Mouse (Mus musculus): ENCODE data around the gene Ppp3ca.

The Ppp3ca gene

DNA sequence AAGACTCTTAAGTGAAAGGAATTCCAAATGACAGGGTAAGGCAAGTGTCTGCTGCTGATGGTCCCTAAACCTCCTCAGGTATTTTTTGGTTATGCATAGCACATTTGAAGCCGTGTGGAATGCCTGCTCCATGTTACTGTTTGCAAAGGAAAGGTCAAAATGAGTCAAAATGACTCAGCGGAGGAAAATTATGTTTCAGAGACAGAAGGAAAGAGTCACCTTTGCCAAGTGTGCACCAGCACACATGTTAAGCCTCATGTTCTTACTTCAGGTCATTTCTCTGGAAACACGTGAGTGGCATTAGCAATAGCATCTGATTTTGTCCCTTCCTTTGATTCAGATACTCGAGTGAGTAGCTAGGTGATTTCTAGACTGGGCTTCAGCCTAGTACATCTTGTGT is 186.1 kb downstream of the Ppp3ca start:
- no peak for DNase-seq (ENCODE audit: low spot score in 2 of 2)

- DNase-seq (ENCODE audit: low spot score in 2 of 2), result no peak
Observed at GRCm38 (mm10) chr3:136862051-136862837, 192.3 kb downstream of the Ppp3ca start.

DNA sequence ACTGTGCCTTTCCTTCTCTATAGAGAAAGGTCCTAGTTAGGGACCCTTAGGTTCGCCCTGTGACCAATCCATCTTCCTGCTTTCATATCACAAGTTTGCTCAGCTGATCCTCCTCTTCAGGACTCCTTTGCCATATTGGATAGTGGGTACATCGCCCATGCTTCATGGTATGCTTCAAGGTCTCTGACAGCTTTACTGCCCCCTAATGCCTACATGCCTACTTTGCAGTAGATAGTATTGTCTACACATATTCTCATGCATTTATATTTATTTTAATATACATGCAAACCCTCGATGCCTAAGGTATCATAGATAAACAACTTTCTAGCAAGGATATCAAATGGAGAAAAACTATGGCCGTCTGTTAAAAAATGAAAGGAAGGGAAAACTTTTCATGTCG is 193.2 kb downstream of the Ppp3ca start:
- DNase-seq (ENCODE audit: low spot score in 2 of 2), result no peak

GRCm38 (mm10) chr3:136864306-136864705 is 194.4 kb downstream of the Ppp3ca start:
- no peak for DNase-seq (ENCODE audit: low spot score in 2 of 2)

DNA sequence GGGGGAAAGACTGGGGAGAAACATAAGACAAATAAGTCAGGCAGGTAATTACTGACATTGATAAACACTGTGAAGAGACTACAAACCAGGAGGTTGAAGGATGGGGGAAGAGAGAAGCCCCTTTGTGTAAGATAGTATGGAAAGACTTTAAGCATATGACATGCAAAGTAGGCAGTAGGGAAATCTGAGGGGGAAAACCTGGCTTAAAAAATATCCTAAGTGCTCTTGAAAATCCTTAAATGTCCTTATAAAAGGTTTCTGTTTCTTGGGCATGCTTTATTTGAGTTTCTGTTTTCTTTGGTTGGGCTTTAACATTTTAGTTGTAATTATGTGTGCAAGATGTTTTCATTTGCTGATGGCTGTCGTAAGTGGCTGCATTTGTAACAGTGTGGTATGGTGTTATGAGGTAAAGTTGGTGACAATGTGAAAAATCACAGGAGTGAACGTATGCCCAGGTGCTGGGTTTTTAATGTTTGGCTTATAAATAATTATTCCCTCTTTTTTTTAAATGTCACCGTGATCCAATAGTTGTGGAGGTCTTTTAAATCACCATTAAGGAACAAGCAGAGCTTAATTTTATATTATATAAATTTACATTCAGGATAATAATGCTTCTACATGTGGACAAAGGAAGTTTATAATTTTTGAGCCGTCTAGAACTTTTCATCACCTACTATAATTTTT is 195.4 kb downstream of the Ppp3ca start:
- DNase-seq (ENCODE audit: low spot score in 2 of 2), result no peak

- no peak for DNase-seq (ENCODE audit: low spot score in 2 of 2)
Observed at GRCm38 (mm10) chr3:136866095-136866494, 196.2 kb downstream of the Ppp3ca start.

GRCm38 (mm10) chr3:136866571-136866970 is 196.6 kb downstream of the Ppp3ca start:
- no peak for DNase-seq (ENCODE audit: low spot score in 2 of 2)

- no peak for DNase-seq (ENCODE audit: low spot score in 2 of 2)
Observed at GRCm38 (mm10) chr3:136867366-136867765, 197.4 kb downstream of the Ppp3ca start.

DNA sequence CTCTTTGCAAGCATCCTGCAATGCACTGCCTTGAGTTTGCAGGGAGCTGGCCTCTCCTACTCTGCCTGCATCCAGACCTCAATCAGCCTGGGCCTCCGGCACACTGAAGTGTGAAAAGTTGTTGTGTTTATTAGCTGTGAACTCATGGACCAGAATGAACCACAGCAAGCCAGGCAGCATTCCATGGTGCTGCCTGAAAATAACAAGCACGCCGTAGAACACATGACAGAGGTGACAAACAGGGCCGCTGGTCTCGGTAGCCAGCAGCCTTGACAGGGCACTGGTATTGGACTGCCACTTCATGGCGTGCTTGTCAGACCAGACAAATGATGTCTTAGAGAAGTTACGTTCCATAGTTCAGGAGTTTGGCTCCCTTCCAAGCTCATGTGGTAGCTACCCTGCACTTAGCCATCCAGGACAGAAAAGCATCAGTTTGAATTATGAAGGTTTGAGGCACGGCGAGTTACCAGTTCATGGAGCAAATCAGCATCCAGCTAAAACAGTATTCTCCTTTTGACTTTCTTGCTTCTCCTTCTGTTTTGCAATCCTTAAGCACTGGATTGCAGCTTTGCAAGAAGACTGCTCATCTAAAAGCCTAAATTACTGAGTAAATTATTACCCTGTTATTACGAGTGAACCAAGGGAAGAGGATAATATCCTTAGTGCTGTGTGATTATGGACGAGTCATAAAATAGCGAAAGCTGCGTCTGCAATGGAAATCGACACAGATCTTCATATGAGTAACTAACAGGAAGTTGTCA is 202.0 kb downstream of the Ppp3ca start:
- DNase-seq (ENCODE audit: low spot score in 2 of 2), result no peak

GRCm38 (mm10) chr3:136872533-136873095 is 202.7 kb downstream of the Ppp3ca start:
- DNase-seq (ENCODE audit: low spot score in 2 of 2), result no peak

- no peak for DNase-seq (ENCODE audit: low spot score in 2 of 2)
Observed at GRCm38 (mm10) chr3:136873809-136874449, 204.0 kb downstream of the Ppp3ca start.

- DNase-seq (ENCODE audit: low spot score in 2 of 2), result no peak
Observed at GRCm38 (mm10) chr3:136874566-136874965, 204.6 kb downstream of the Ppp3ca start.

DNA sequence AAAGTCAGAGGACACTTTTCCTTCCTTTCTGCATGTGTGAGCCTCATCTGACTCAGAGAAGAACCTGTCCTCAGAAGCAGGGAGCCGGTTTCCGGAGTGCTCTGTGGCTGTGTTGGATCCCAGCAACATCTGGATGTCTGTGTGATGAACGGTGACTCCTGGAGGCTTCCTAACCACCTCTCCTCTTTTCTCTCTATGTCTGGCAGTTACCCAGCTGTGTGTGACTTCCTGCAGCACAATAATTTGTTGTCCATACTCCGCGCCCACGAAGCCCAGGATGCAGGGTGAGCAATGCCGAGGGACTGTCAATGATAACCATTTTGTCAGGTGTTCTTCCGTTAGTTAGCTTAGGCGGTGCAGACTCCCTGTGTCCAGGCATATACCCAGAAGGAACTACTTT is 217.8 kb downstream of the Ppp3ca start:
- DNase-seq (ENCODE audit: low spot score in 2 of 2), result no peak

- DNase-seq (ENCODE audit: low spot score in 2 of 2), result no peak
Observed at GRCm38 (mm10) chr3:136892140-136892539, 222.2 kb downstream of the Ppp3ca start.

- DNase-seq (ENCODE audit: low spot score in 2 of 2), result no peak
Observed at GRCm38 (mm10) chr3:136893596-136894402, 223.9 kb downstream of the Ppp3ca start.

GRCm38 (mm10) chr3:136895498-136895897 is 225.6 kb downstream of the Ppp3ca start:
- DNase-seq (ENCODE audit: low spot score in 2 of 2), result no peak

DNA sequence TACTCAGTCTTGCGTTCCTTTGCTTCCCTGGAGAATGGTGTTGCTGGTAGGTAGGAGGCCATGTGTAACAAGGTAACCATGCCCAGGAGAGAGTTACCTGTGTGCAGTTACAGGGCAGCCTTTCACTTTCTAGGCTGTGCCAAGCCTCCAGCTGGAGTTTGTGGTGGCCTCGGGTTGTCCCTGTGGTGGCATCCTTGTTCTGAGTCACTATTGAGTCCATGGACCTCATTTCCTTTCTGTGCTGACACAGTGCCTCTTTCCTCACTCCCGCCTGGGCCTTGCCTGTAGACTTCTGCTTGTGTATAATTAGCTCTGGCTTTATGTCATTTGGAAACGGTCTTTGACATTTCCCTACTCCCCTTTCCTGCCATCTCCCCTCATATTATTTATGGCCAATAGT is 226.4 kb downstream of the Ppp3ca start:
- DNase-seq (ENCODE audit: low spot score in 2 of 2), result no peak

DNA sequence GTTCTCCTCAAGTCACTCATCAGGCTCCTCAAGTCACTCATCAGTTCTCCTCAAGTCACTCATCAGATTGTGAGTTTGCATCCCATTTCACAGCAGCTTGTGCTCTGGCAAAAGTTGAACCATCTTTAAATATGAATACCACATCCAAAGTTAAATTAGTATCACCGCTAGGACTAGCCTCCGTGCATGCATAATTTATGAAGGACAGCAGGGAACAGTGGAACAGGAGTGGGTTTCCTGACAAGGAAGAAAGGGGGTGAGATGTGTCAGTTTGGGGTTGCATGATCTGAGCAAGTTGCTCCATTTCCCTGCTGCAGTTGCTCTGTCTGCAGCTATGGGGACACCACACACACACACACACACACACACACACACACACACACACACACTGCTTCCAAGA is 229.8 kb downstream of the Ppp3ca start:
- peak in 1 of 2 experiments; percentile 29 for DNase-seq (ENCODE audit: low spot score in 2 of 2)

GRCm38 (mm10) chr3:136900986-136901385 is 231.1 kb downstream of the Ppp3ca start:
- no peak for DNase-seq (ENCODE audit: low spot score in 2 of 2)

DNA sequence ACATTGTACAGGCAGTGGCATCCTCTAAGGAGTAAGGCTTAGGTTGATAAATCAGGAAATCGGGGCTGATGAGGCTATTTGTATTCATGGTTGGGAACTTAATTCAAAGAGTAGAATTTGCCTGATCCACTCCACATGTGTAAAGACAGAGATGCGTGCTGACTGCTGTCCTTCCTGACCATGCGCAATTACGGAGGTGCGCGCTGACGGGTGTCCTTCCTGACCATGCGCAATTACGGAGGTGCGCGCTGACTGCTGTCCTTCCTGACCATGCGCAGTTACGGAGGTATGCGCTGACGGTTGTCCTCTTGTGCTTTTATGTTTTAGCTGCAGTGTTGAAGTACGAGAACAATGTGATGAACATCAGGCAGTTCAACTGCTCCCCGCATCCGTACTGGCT is 232.9 kb downstream of the Ppp3ca start:
- no peak for DNase-seq (ENCODE audit: low spot score in 2 of 2)

DNA sequence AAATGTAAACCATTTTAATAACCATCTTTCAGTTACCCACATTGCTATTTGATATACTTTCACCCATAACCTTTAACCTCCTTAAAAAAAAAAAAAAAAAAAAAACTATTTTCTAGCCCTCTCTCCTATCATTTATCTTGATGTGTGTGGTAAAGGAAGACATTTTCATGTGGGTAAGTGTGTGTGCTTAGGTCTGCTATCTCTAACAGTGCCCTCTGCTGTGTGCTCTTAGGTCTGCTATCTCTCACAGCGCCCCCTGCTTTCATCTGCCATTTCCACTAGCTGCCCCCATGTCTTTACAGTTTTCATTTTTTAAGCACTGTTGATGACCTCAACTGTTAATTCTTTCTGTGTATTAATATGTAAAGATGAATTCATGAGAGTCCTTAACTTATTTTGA is 235.7 kb downstream of the Ppp3ca start:
- no peak for DNase-seq (ENCODE audit: low spot score in 2 of 2)

Data from right cerebral cortex, postnatal 36 days (tissue).